Mouse (Mus musculus): Measurements from ENCODE around the gene Nfia.

GRCm38 (mm10) chr4:97778211-97779002 is 5.9 kb downstream of the Nfia start:
- TF ChIP-seq CTCF (IDR thresholded peaks at IDR 0.05; ENCODE audit: low read depth), result no peak
- no peak for TF ChIP-seq EP300 (IDR thresholded peaks at IDR 0.05; ENCODE audit: low read depth)
